Mouse (Mus musculus) ES-E14 (cell line): ENCODE results near the gene BC055324.
"Not testable (repeated sequence)": the region's sequence is repeated elsewhere in the genome, so short reads cannot be mapped to it uniquely, and the experiment has no call there.

Source experiments
- MAFK ChIP-seq: IDR thresholded peaks from 2 replicates; pipeline ENCODE4 v1.6.1; 2014; ENCODE audit warnings: mild to moderate bottlenecking, low read depth, low read length, inconsistent platforms; ENCODE audit not compliant: insufficient read depth
- ZC3H11A ChIP-seq: IDR thresholded peaks from 2 replicates; pipeline ENCODE4 v1.6.1; 2012; ENCODE audit warnings: low read depth, mild to moderate bottlenecking, inconsistent platforms, low read length, borderline replicate concordance

DNA sequence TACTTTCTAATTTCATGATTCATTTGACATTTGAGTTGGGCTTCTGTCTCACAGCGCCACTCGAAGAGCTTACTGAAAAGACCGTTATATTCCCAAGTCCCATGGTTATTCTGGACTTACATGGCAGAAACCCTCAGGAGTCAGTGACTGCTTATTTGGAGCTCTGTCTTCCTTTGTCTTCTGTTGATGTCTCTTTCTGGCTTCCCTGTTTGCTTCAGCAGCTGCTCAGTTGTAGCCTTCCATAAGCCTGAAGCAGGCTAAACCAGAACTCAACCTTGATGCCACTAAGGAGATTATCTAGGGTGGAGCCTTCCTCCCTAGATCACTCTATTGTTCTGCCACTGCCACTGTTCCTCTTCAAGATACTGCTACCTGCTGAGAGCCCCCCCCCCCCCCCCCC, 26.1 kb upstream of the BC055324 start:
- not testable (repeated sequence) for TF ChIP-seq ZC3H11A, MAFK
